Mouse (Mus musculus) gastrocnemius, adult 2 months (tissue): Measurements from ENCODE around the gene Trir. TPM values are rescaled to one million over a fixed set of nuclear protein-coding genes. Genes with fewer than 3 reads are reported as not detected.

Source experiments
- DNase-seq: peaks from one replicate; pipeline ENCODE4 v3.0.0; 2022
- H3K27ac ChIP-seq: fragments of 200-600 bp; 2 replicates; pipeline ENCODE4 v1.8.1; 2022; ENCODE audit warnings: mild to moderate bottlenecking
- H3K4me3 ChIP-seq: fragments of 200-600 bp; 2 replicates; pipeline ENCODE4 v1.8.1; 2022; ENCODE audit warnings: mild to moderate bottlenecking, moderate library complexity
- CTCF ChIP-seq: fragments of 200-600 bp; IDR thresholded peaks from 2 replicates; pipeline ENCODE4 v1.8.1; 2022; ENCODE audit warnings: antibody characterized with exemption, mild to moderate bottlenecking, moderate library complexity
- intact Hi-C: fragments of 180-260 bp; cut with DNase I; formaldehyde crosslinking; loops from one replicate; pipeline ENCODE4 v1.15.1; 2025
- long read RNA-seq, 2 experiments: library from polyadenylated mRNA; stranded (forward); transcript quantifications; one replicate each; pipeline ENCODE4 v2.0.0; 2021
- total RNA-seq, 2 experiments: library from RNA; stranded (reverse); gene quantifications; 2 replicates each; pipeline ENCODE4 v1.2.3; 2021

The Trir gene
- 10 to 100 TPM; 71.9 to 72.4 TPM for total RNA-seq
- long read RNA-seq, experiment 1, transcript Trir-201 (3 exons, 902 nt) = major isoform, 26 of 39 reads
- long read RNA-seq, experiment 1, partial matches to known transcripts = 0 of 39 reads
- long read RNA-seq, experiment 1, other reads (novel, unspliced or antisense) = 13 of 39 reads
- long read RNA-seq, experiment 2, transcript Trir-201 (3 exons, 902 nt) = major isoform, 19 of 31 reads
- long read RNA-seq, experiment 2, partial matches to known transcripts = 2 of 31 reads
- long read RNA-seq, experiment 2, other reads (novel, unspliced or antisense) = 10 of 31 reads

DNA sequence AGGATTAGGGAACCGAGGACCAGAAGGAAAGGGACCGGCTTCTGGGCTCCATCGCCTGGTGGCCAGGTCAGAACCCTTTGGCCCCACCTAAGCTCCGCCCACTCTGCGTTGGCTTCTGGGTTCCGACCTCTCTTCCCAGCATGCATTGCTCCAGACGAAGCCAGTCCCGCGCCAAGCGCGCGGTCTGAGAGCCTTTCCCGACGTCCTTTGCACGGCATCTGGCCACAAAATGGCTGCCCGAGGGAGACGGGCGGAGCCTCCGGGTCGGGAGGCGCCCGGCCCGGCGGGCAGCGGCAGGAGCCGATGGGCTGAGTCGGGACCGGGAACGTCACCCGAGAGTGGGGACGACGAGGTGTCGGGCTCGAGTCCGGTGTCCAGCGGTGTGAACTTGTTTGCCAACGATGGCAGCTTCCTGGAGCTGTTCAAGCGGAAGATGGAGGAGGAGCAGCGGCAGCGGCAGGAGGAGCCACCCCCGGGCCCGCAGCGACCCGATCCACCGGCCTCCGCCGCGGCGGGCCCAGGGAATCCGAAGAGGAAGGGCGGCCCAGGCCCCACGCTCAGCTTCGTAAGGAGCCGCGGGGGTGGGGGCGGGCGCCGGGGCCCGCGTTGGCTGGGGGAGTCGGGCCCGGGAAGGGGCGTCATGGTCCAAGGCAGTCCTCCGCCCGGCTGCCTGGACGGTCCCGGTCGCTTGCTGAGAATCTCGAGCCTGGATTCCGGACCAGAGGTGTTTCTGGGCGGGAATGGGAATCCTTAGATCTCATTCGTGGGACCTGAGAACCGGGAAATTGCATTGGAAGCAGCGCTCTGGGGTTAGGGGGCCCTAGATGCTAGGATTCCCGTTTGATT, at the start of gene Trir:
Trir (plus strand) TSS at position 154 of the 846 bp plus-strand sequence.
- Histone ChIP-seq H3K4me3 (peak within 1 kb of the TSS; percentile 89), H3K27ac (peak within 1 kb of the TSS; percentile 96)
- peak; percentile 21 for TF ChIP-seq CTCF
- DNase-seq = peak; percentile 98
- intact Hi-C loops = loop anchor here (5.0 kb wide), 1 partner anchor 60 kb away; the partner anchor contains the start of genes Gm49661, Prdx2 and Rnaseh2a

DNA sequence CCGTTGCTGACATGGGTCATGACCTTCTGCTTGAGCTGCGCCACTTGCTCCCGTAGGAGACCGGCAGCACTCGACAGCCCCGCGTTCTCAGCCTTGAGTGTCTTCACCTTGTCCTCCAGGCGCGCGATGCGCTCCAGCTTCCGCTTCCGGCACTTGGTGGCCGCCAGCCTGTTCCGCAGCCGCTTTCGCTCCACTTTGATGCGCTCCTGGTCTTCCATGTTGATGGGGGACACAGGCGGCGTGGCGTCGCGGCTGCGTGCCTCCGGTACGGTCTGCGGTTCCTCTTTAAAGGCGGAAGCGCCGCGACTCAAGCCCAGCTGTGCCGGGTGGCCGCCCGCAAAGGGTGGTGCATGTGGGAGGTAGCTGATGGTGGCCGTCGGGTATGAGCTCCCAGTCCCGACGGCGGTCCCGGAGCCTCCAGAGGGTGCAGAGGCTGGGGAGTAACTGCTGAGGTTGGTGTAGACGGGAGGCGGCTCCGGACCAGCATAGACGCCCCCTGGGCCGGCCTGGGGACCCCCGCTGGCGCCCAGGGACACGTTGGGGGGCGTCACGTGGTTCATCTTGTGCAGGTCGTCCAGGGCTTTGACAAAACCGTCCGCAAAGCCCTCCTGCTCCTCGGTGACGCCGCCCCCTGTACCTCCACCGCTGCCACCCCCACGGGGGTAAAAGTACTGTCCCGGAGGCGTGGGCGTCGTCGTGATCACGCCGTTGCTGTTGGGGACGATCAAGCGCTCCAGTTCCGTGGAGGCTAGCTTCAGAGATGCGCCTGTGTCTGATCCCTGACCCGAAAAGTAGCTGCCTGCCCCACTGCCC, 49.0 kb upstream of the Trir start:
- peak; percentile 77 for DNase-seq
- TF ChIP-seq CTCF = no peak
- H3K4me3 ChIP-seq = peak overlapping the region; percentile 89
- intact Hi-C loops = loop anchor here (5.0 to 10.0 kb wide), 3 partner anchors 95 to 313 kb away; partner anchors contain the start of genes Calr, Dhps and Ier2
- H3K27ac ChIP-seq = peak overlapping the region; percentile 100

DNA sequence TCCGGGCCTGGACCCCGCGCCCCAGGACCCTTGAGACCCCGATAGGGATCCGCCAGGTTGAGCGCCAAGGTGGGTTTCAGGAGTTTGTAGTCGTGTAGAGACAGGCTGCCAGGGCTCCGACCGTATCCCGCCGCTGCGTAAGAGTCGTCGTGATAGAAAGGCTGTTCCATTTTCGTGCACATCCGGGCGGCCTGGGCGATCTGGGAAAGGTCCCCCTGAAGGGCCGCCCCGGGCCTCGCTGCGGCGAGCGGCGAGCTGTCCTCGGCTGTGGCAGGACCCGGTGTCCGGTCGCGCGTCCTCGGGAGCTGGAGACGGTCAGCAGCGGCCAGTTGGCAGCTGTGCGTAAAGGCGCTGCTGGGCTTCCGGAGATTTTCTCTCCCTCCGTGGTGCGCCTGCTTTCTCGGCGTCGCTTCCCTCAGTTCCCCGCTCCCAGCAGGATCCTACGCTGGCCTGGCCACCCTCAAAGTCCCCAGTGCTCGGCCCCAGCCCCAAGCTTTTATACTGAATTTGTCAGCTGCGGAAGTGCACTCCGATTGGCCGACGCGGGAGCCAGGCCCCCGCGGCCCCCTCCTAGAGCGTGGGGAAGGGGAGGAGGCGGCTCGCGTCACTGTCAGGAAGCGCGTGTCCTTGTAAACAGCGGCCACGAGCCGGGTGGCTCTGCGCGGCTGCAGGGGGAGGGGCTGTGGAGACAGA, 48.2 kb upstream of the Trir start, which contains the start of gene Junb:
Junb (minus strand) TSS at position 471 of the 693 bp plus-strand sequence.
- peak within 1 kb of the TSS; percentile 100 for H3K27ac ChIP-seq
- TF ChIP-seq CTCF = no peak
- intact Hi-C loops = loop anchor here (5.0 to 10.0 kb wide), 3 partner anchors 94 to 314 kb away; partner anchors contain the start of genes Calr, Dhps and Ier2
- DNase-seq = peak; percentile 97
- peak within 1 kb of the TSS; percentile 89 for H3K4me3 ChIP-seq

DNA sequence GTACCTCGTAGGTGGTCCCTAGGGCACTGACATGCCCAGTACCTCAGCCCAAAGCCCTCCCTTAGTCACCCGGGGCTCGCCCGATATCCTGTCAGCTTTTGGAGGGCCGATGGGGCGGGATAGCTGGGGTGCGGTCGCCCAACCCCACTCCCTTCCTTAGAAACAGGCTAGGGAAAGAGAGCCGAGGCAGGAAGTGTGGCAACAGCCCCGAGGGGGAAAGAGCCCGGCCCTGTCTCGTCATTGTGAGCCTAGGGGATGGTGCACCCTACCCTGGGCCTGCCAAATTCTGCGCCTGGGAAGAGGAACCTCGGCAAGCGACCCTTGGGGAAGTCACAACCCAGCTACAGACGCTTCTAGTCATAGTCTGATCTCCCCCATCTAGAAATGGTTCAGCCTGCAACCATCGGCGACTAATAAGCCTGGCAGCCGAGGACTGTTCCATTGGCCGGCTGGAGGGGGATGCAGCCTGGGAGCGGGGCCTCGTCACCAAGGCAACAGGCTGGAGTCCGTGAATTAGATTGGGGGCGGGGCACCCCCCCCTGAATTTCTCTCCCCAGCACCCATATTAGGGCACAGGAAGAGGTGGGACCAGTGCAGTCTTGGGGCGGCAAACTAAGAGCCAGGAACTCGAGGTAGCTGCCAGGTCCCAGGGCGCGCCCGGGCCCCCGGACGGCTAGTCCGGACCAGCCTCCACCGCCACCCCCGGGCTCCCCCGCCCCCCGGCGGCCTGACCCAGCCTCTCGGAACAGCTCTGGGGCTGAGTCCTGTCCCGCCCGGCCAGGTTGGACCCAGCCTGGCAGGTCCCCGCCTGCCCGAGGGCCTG, 46.8 kb upstream of the Trir start:
- no peak for TF ChIP-seq CTCF
- Histone ChIP-seq H3K27ac (peak overlapping the region; percentile 100), H3K4me3 (peak overlapping the region; percentile 89)
- peak; percentile 93 for DNase-seq
- intact Hi-C loops = loop anchor here (5.0 to 10.0 kb wide), 3 partner anchors 92 to 315 kb away; partner anchors contain the start of genes Calr, Dhps and Ier2

DNA sequence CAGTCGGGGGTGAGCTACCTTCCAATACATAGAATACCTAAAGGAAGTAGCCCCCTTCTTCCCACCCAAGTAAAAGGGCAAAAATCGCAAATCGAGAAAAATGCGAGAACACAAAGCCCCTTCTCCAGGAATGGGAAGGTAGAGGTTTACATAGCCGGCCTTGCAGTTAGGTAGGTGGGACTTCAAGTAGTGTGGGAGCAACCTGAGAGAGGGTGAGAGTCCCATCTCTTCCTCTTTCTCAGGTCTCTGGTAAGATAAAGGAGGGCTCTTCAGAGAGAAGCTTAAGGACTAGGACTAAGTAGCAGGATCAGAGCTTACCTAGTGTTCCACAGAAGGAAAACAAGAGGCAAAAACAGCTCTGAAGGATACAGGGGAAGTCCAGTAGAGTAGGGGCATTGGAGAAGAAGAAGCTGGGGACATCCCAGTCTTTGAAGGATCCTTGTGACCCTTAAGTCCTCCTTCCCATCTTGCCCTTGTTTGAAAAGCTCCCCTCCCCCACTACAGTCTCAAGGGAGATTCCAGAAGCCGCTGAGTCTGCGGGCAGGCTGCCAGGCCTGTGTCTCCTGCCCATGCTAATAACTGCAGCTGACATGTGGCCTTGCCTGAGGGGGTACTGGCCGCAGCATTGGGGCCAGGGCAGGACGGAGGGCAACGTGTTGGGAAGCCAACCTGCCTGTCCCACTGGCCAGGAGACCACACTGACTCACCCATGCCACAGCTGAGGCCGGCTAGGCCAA, 45.8 kb upstream of the Trir start:
- intact Hi-C loops = no loop called here
- H3K27ac ChIP-seq = peak overlapping the region; percentile 100
- peak overlapping the region; percentile 89 for H3K4me3 ChIP-seq
- DNase-seq = peak; percentile 81
- TF ChIP-seq CTCF = no peak

DNA sequence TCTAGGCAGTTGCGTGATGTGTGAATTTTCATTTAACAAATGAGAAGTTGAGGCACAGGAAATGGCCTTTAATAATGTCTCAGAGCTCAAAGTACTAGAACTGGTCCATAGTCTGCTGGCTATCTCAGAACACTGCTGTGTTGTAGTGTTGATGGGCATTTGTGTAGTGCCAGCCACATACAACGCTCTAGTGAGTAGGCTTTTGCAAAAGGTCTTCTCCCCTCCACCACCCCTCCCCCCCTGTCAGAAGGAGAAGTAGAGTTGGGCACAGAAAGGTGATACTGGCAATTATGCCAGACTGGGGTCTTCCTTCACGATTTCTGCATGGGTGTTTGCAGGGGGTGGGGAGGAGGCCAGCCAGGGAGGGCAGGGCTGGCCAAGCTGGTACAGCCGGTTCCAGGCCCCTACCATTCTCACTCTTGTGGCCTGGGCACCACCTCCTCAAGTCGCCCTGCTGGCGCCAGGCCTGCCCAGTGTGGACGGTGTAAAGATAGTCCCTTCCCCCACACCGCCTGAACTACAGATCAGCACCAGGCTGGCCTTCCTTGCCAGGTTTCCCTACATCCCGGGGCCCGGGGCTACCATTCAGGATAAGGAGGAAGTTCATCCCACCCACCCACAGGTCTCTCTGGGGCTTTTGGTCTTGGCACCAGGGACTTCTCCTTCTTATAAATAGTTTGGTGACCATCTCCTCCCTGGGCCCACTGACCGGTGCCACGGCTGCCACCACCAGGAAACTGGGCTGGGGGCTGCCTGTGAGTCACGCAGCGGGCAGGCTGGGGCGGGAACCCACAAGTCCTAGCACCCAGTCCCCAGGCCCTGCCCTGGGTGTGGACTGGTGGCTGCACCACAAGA, 44.8 kb upstream of the Trir start:
- intact Hi-C loops = no loop called here
- DNase-seq = peak; percentile 26
- Histone ChIP-seq H3K4me3 (no peak overlapping the region), H3K27ac (peak overlapping the region; percentile 100)
- TF ChIP-seq CTCF = no peak

DNA sequence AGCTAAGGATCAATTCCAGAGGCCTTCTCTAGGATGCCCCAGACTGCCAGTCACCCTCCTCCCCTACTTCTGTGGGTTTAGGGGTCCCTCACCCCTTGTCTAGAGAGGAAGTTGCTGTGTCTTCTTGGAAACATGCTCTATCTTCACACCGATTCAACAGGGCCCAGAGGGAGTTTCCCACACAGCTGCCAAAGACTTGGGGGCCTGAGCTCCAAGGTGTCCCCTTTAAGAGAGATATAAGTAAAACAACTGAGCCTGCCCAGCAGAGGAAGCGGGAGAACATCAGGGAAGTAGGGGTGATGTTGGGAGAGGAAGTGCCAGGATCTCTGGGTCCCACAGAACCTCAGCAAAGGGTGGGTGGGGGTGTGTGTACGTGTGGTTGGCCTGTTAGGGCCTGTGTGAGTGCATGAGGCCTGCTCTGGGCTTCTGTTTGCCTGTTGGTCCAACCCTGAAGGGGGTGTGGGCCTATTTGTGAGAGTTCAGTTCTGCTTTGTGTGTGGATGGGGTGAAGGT, 44.1 kb upstream of the Trir start:
- Histone ChIP-seq H3K4me3 (no peak overlapping the region), H3K27ac (peak overlapping the region; percentile 100; the same call in 1 of the 2 replicates)
- no peak for TF ChIP-seq CTCF
- intact Hi-C loops = no loop called here
- DNase-seq = no peak

DNA sequence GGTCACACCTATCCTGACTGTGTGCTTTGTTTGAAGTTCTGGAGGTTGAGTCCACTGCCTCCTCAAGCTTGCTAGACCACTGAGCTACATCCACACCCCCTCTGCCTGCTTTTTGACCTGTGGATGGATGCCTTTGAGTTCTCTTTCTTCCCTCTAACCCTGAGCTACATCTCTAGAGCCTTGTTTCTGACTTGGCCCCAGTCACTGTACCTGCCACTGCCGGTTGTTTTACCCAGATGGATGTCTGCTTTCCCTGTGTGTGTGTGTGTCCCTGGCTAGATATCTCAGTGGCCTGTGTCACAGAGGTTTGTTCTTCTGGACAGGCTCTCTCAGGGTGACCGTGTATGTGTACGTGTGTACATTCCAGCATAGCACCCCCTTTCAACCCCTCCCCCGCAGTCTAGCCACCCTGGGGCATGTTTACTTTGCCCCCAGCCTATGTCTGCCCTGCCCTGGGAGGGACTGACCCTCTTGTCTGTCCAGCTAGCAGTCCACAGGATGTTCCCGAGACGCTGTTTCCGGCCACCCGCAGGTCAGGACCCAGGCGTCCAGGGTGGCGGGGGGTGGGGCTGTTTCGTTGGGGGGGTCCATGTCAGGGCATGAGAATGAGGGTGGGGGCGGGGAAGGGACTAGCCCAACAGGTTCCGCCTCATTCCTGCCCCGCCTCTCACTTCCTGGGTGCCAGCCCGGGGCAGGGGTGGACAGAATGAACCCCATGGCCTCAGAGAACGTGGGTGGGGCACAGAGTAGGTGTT, 42.2 kb upstream of the Trir start:
- intact Hi-C loops = no loop called here
- peak overlapping the region; percentile 86 for H3K4me3 ChIP-seq
- no peak for TF ChIP-seq CTCF
- peak overlapping the region; percentile 87 for H3K27ac ChIP-seq
- DNase-seq = no peak
